Mouse (Mus musculus) heart, postnatal 0 days (tissue): Measurements from ENCODE around the gene Ephb1.

ENCODE experiments used
- CTCF ChIP-seq: IDR thresholded peaks from 2 replicates; pipeline ENCODE4 v1.5.1; 2016; ENCODE audit warnings: antibody characterized with exemption, control low read depth, low read depth
- EP300 ChIP-seq: IDR thresholded peaks from 2 replicates; pipeline ENCODE4 v1.6.1; 2016; ENCODE audit warnings: antibody characterized with exemption, low read depth

GRCm38 (mm10) chr9:102002186-102002585, 352.3 kb downstream of the Ephb1 start:
- TF ChIP-seq CTCF, result no peak
- no peak for TF ChIP-seq EP300
